Mouse (Mus musculus) kidney, embryonic 14.5 days (tissue): Measurements from ENCODE around the gene Gm10324. TPM values are rescaled to one million over a fixed set of nuclear protein-coding genes. Genes with fewer than 3 reads are reported as not detected.
"Not testable (repeated sequence)": the region's sequence is repeated elsewhere in the genome, so short reads cannot be mapped to it uniquely, and the experiment has no call there.

Experiments
- ATAC-seq: fragments of 200-750 bp; cut with Nextera tagmentation; 2 replicates; pipeline ENCODE4 v1.8.0; 2017; ENCODE audit warnings: moderate number of reproducible peaks, mild to moderate bottlenecking, moderate TSS enrichment, moderate library complexity; ENCODE audit not compliant: low FRiP score, low TSS enrichment
- H3K27ac ChIP-seq: fragments of 300-500 bp; sonication (generic); 2 replicates; pipeline ENCODE4 v1.5.1; 2014; ENCODE audit warnings: low read depth, mild to moderate bottlenecking, low read length, moderate library complexity, mixed read lengths
- H3K27me3 ChIP-seq: fragments of 300-500 bp; sonication (generic); 2 replicates; pipeline ENCODE4 v1.6.1; 2014; ENCODE audit warnings: mild to moderate bottlenecking, low read length; ENCODE audit not compliant: control insufficient read depth, insufficient read depth
- H3K36me3 ChIP-seq: fragments of 300-500 bp; sonication (generic); 2 replicates; pipeline ENCODE4 v1.6.1; 2014; ENCODE audit warnings: low read length, mixed read lengths; ENCODE audit not compliant: control insufficient read depth, insufficient read depth
- H3K4me1 ChIP-seq: fragments of 300-500 bp; sonication (generic); 2 replicates; pipeline ENCODE4 v1.6.1; 2014; ENCODE audit warnings: low read length, mixed read lengths; ENCODE audit not compliant: control insufficient read depth, insufficient read depth
- H3K4me2 ChIP-seq: fragments of 300-500 bp; sonication (generic); replicated peaks from 2 replicates; pipeline ENCODE4 v1.6.1; 2014; ENCODE audit warnings: low read depth, mild to moderate bottlenecking, low read length
- H3K4me3 ChIP-seq: fragments of 300-500 bp; sonication (generic); 2 replicates; pipeline ENCODE4 v1.5.1; 2014; ENCODE audit warnings: mild to moderate bottlenecking, low read length
- H3K9ac ChIP-seq: fragments of 300-500 bp; sonication (generic); 2 replicates; pipeline ENCODE4 v1.6.1; 2014; ENCODE audit warnings: low read depth, mild to moderate bottlenecking, low read length, moderate library complexity
- H3K9me3 ChIP-seq: fragments of 300-500 bp; sonication (generic); 2 replicates; pipeline ENCODE4 v1.6.1; 2016; ENCODE audit warnings: low read length; ENCODE audit not compliant: control insufficient read depth
- WGBS: fragments of 180-500 bp; shearing (Covaris S2); extraction: QIAGEN DNeasy Blood & Tissue Kit; methylation state at CpG from one replicate; pipeline ENCODE4 v1.1.7; 2014; 5-methylcytosine and 5-hydroxymethylcytosine counted together
- polyA plus RNA-seq: library from polyadenylated mRNA; unstranded; fragments of >200 nt; fragmentation: Nextera tagmentation; extraction: Ambion mirVana; gene quantifications from 2 replicates; pipeline ENCODE4 v1.2.1, GENCODE M21; 2014

Gm10324 gene
- not detected in 2 replicates for polyA plus RNA-seq

GRCm38 (mm10) chr13:66119247-66119646, at the start of gene Gm10324:
Gene Gm10324, plus strand, starts transcription at chr13:66119547.
- not testable (repeated sequence) for H3K9ac ChIP-seq, H3K27ac ChIP-seq, H3K4me3 ChIP-seq, H3K4me2 ChIP-seq, H3K36me3 ChIP-seq, ATAC-seq, H3K9me3 ChIP-seq, H3K4me1 ChIP-seq, H3K27me3 ChIP-seq
- no CpG with 5 or more reads among the region's 2 CpGs for WGBS

Other genes starting within 250 kb of the Gm10324 start
- not detected in 2 replicates for gene Gm10772, start 108.0 kb downstream of the Gm10324 start, polyA plus RNA-seq